Mouse (Mus musculus) cerebellum, adult (tissue): ENCODE results near the gene Cisd1.

Source experiments
- ATAC-seq: cut with Nextera tagmentation; 2 replicates; pipeline ENCODE4 v1.9.2; 2017; ENCODE audit warnings: mild to moderate bottlenecking, moderate library complexity, mixed read lengths; ENCODE audit not compliant: insufficient number of reproducible peaks, low FRiP score, low TSS enrichment

Cisd1 gene

GRCm38 (mm10) chr10:71328870-71329269 lies 15.9 kb downstream of the Cisd1 start:
- ATAC-seq: no peak

GRCm38 (mm10) chr10:71328382-71328781 lies 16.4 kb downstream of the Cisd1 start:
- no peak for ATAC-seq

- ATAC-seq: no peak
Measured at GRCm38 (mm10) chr10:71327386-71327785, 17.4 kb downstream of the Cisd1 start.

- ATAC-seq: peak; percentile 57; the same call in 1 of the 2 replicates
Measured at GRCm38 (mm10) chr10:71326789-71327188, 18.0 kb downstream of the Cisd1 start.

- ATAC-seq: no peak
Measured at GRCm38 (mm10) chr10:71326123-71326522, 18.6 kb downstream of the Cisd1 start.

GRCm38 (mm10) chr10:71323669-71324068 lies 21.1 kb downstream of the Cisd1 start:
- no peak for ATAC-seq

- ATAC-seq: no peak
Measured at GRCm38 (mm10) chr10:71316497-71316896, 28.3 kb downstream of the Cisd1 start.

- peak; percentile 31 for ATAC-seq
Measured at GRCm38 (mm10) chr10:71316056-71316455, 28.7 kb downstream of the Cisd1 start.

GRCm38 (mm10) chr10:71314596-71314995 lies 30.2 kb downstream of the Cisd1 start:
- ATAC-seq: no peak

GRCm38 (mm10) chr10:71310288-71310687 lies 34.5 kb downstream of the Cisd1 start:
- ATAC-seq: no peak

GRCm38 (mm10) chr10:71308199-71308598 lies 36.6 kb downstream of the Cisd1 start:
- ATAC-seq: no peak

- no peak for ATAC-seq
Measured at GRCm38 (mm10) chr10:71306759-71307158, 38.0 kb downstream of the Cisd1 start.

GRCm38 (mm10) chr10:71306190-71306589 lies 38.6 kb downstream of the Cisd1 start:
- ATAC-seq: 0 out of 2 replicates have a peak, but pooled peaks have one; percentile 45

GRCm38 (mm10) chr10:71302490-71302889 lies 42.3 kb downstream of the Cisd1 start:
- no peak for ATAC-seq

- ATAC-seq: peak; percentile 61
Measured at GRCm38 (mm10) chr10:71300161-71300560, 44.6 kb downstream of the Cisd1 start.

GRCm38 (mm10) chr10:71293245-71293644 lies 51.5 kb downstream of the Cisd1 start:
- ATAC-seq: no peak

- no peak for ATAC-seq
Measured at GRCm38 (mm10) chr10:71292254-71292653, 52.5 kb downstream of the Cisd1 start.

- ATAC-seq: no peak
Measured at GRCm38 (mm10) chr10:71291801-71292200, 53.0 kb downstream of the Cisd1 start.

GRCm38 (mm10) chr10:71291179-71291661 lies 53.5 kb downstream of the Cisd1 start:
- no peak for ATAC-seq

- ATAC-seq: peak; percentile 95
Measured at GRCm38 (mm10) chr10:71285126-71285580, 59.6 kb downstream of the Cisd1 start, which contains the start of gene Ube2d1. Gene Ube2d1 (minus strand): TSS chr10:71285262.

GRCm38 (mm10) chr10:71284511-71285125 lies 60.1 kb downstream of the Cisd1 start:
- ATAC-seq: peak; percentile 56

- no peak for ATAC-seq
Measured at GRCm38 (mm10) chr10:71284131-71284510, 60.6 kb downstream of the Cisd1 start.
